Mouse (Mus musculus): ENCODE measurements at regions not wholly inside any gene's neighbourhood (a gene's known extent, or its start where the extent isn't known, plus 50 kb on each side); places are given as distances from the start of the nearest gene placed in this dataset.

DNA sequence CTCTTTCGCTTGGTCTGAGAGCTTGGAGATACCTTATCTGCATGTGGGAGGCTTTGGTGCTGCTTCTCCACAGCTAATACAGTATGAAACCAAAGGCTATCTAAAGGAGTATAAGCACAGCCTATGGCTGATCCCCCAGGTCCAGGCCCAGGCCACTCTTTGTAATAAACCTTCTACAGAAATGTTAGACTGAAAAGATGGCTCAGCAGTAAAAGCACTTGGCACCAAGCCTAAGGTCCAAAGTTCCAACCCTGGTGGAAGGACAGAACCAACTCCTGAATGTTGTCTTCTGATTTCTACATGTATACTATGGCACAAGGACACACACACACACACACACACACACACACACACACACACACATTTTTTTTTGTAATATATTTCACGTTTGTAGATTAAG lies 1397.2 kb upstream of the Cntnap5a start:
- no peak for DNase-seq

DNA sequence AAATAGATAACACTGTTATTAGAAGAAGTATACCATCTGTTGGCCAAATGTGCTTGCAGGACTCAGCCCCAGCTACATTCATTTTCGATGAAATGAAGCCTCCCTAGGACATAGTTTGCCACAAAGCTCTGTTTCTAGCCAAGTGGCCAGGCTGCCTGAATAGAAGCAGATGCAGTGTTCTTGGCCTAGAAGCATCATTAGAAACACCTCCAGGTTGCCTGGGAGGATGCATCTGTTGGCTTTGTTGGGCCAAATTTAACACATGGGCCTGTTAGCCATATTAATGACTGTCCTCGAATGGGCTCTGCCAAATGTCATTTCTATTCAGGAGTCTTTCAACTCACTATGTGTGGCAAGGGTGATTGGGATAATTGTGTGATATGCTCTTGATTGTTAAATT lies 1354.0 kb upstream of the Cntnap5a start:
- peak; percentile 81 for DNase-seq

DNA sequence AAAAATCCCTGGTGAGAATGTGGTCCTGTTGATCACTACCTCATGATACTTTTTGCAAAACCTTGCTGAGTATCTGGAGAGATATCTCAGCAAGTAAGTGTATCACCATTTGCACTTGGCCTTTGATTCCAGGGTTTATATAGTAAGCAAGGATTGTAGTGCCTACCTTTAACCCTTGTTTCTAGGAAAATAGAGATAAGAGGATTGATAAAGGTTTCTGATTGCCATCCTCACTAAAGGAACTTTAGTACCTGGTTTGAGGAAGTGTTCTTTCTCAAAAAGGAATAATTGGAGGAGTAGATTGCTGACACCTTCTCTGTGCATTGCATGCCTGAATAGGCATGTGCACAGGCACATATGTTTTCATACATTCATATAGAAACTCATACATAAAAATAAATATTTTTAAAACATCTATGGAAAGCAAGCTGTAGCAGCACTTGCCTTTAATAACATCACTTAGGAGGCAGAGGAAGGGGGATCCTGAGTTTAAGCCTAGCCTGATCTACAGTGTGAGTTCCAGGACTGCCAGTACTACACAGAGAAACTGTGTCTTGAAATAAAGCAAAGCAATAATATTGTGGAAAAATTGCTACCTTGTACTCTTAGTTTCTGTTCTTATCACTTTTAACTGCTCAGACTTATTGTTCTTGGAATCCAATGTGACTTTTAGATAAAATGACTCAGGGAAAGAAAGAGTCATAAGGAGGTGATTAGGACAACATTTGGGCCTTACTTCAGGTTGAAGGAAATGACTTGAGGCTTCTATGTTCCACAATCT lies 1326.2 kb upstream of the Cntnap5a start:
- DNase-seq, result no peak

DNA sequence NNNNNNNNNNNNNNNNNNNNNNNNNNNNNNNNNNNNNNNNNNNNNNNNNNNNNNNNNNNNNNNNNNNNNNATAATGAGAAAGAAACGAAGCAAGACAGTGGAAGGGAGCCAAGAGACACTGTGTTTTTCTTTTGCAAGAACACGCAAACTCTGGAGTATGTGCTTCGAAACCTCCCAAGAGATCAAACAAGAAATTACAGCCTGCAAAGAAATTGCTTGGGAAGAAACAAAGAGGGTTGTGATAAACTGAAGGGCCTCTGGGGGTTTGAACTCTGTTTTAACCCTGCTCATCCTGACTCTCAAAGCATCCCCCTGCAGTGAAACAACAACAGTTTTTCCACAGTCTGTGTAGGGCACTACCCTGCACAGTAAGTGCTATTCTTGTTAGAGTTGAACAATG lies 1292.5 kb upstream of the Cntnap5a start:
- no peak for DNase-seq
